Mouse (Mus musculus) retina, embryonic 14.5 days (tissue): ENCODE measurements around the gene Gm21874.
"Not testable (repeated sequence)": the region's sequence is repeated elsewhere in the genome, so short reads cannot be mapped to it uniquely, and the experiment has no call there.

Experiments used
- DNase-seq: peaks from one replicate; pipeline ENCODE4 v3.0.0-alpha.2; 2015; ENCODE audit warnings: low spot score

Gene Gm21874

GRCm38 (mm10) chrY:9416048-9416447 lies at the start of gene Gm21874:
TSS of gene Gm21874 (minus strand) at chrY:9416148.
- not testable (repeated sequence) for DNase-seq
